Mouse (Mus musculus) lung, embryonic 15.5 days (tissue): ENCODE data around the gene Cbx7. TPM values are rescaled to one million over a fixed set of nuclear protein-coding genes. Genes with fewer than 3 reads are reported as not detected.
A peak's percentile ranks its signal among the peaks of the same experiment; 100 is the strongest.
"Not testable (repeated sequence)": the region's sequence is repeated elsewhere in the genome, so short reads cannot be mapped to it uniquely, and the experiment has no call there.

Experiments
- ATAC-seq: fragments of 200-750 bp; cut with Nextera tagmentation; 2 replicates; pipeline ENCODE4 v1.8.0; 2017; ENCODE audit warnings: moderate number of reproducible peaks, borderline replicate concordance; ENCODE audit not compliant: low FRiP score, low TSS enrichment; ENCODE audit errors: extremely low read depth
- H3K27ac ChIP-seq: fragments of 300-500 bp; sonication (generic); 2 replicates; pipeline ENCODE4 v1.5.1; 2015; ENCODE audit warnings: moderate library complexity, mild to moderate bottlenecking, inconsistent platforms
- H3K27me3 ChIP-seq: fragments of 300-500 bp; sonication (generic); 2 replicates; pipeline ENCODE4 v1.6.1; 2015; ENCODE audit warnings: inconsistent platforms
- H3K36me3 ChIP-seq: fragments of 300-500 bp; sonication (generic); 2 replicates; pipeline ENCODE4 v1.6.1; 2015; ENCODE audit warnings: inconsistent platforms
- H3K4me1 ChIP-seq: fragments of 300-500 bp; sonication (generic); 2 replicates; pipeline ENCODE4 v1.6.1; 2015; ENCODE audit warnings: inconsistent platforms
- H3K4me2 ChIP-seq: fragments of 300-500 bp; sonication (generic); 2 replicates; pipeline ENCODE4 v1.6.1; 2015; ENCODE audit warnings: inconsistent platforms, mild to moderate bottlenecking, moderate library complexity
- H3K4me3 ChIP-seq: fragments of 300-500 bp; sonication (generic); 2 replicates; pipeline ENCODE4 v1.5.1; 2015; ENCODE audit warnings: mild to moderate bottlenecking, inconsistent platforms
- H3K9ac ChIP-seq: fragments of 300-500 bp; sonication (generic); 2 replicates; pipeline ENCODE4 v1.6.1; 2015; ENCODE audit warnings: inconsistent platforms
- H3K9me3 ChIP-seq: fragments of 300-500 bp; sonication (generic); 2 replicates; pipeline ENCODE4 v1.6.1; 2016; ENCODE audit warnings: inconsistent platforms
- WGBS: fragments of 180-500 bp; shearing (Covaris S2); methylation state at CpG from one replicate; pipeline ENCODE4 v1.1.7; 2015; 5-methylcytosine and 5-hydroxymethylcytosine counted together
- polyA plus RNA-seq: library from polyadenylated mRNA; unstranded; fragments of >200 nt; fragmentation: Nextera tagmentation; extraction: Ambion mirVana; gene quantifications from 2 replicates; pipeline ENCODE4 v1.2.1, GENCODE M21; 2015

Cbx7 gene
- polyA plus RNA-seq, 1 experiment from 2014 or later, result 2.8 TPM

DNA sequence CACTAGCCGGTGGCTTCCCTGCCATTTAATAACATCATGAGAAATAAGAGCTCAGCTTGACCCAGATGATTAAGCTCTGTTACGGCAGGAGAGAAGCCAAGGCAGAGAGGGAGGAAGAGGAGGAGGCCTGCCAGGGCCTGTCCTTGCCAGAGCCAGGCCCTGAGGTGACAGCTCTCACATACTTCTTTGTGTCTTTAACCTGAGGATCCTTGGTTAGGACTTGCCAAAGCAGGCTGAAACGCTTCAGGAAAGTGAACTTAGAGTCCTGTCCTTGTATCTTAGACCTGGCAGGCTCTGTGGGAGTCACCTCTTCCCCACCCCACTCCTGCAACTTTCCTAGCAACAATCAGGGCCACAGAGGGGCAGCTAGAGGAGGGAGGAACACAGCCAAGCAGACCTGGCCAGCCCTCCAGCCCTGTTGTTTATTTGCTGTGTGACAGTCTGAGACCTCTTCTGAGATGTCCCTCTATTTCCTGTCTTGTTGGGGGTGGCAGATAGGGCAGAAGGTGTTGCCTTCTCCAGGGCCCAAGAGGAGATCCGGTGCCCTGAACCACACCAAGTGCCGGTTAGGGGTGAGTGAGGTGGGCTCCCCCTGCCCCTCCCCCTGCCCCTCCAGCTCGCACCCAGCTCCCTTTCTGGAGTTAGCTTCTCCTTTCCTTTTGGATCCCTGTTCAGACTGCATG is 71.0 kb downstream of the Cbx7 start:
- Histone ChIP-seq H3K27me3 (no peaks in the 10 kb centered on the region), H3K4me3 (no peak overlapping the region), H3K27ac (no peak overlapping the region), H3K4me1 (0 out of 2 replicates have a peak, but pooled peaks cover 7% of the 10 kb centered on the region), H3K9ac (no peak overlapping the region), H3K9me3 (no peaks in the 10 kb centered on the region), H3K36me3 (no peaks in the 10 kb centered on the region; the same call in 1 of the 2 replicates), H3K4me2 (no peak overlapping the region)
- ATAC-seq, result no peak
- WGBS, result 76% methylated on average over 6 of the region's 6 CpGs

GRCm38 (mm10) chr15:79898988-79899387 is 71.9 kb downstream of the Cbx7 start:
- Histone ChIP-seq H3K9me3 (no peaks in the 10 kb centered on the region), H3K4me2 (no peak overlapping the region), H3K9ac (no peak overlapping the region), H3K4me3 (no peak overlapping the region), H3K27ac (no peak overlapping the region), H3K27me3 (no peaks in the 10 kb centered on the region), H3K4me1 (0 out of 2 replicates have a peak, but pooled peaks cover 10% of the 10 kb centered on the region), H3K36me3 (no peaks in the 10 kb centered on the region; the same call in 1 of the 2 replicates)
- WGBS, result 71% methylated on average over 5 of the region's 5 CpGs
- no peak for ATAC-seq

DNA sequence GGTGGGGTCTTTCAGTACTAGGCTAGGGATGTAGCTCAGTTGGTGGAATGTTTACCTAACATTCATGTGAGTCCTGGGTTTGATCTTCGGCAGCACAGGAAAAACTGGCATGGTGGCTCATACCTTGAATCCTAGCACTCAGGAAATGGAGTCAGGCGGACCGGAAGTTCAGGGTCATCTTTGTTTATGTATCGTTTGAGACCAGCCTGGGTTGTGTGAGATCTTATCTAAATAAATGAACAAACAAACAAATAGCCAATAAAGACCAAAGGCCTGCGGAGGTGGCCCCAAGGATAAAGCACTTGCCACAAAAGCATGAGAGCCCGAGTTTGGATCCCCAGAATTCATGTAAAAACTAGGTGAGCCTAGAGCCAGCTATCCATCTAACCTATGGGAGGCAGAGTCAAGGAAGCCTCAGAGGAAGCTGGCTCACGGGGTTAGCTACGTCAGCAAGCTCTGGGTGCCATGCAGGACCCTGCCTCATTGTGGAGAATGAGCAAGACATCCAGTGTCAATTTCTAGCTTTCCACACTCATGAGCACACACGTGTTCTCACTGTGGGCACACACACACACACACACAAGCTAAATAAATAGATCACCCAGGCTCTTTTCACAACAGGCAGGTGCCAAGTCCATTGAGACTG is 74.7 kb downstream of the Cbx7 start:
- WGBS, result 59% methylated on average over 9 of the region's 9 CpGs
- Histone ChIP-seq H3K4me1 (peaks cover 13% of the 10 kb centered on the region; the same call in 1 of the 2 replicates), H3K9ac (no peak overlapping the region), H3K4me3 (no peak overlapping the region), H3K27ac (peak overlapping the region; percentile 48; the same call in 1 of the 2 replicates), H3K27me3 (no peaks in the 10 kb centered on the region), H3K4me2 (no peak overlapping the region), H3K9me3 (no peaks in the 10 kb centered on the region), H3K36me3 (no peaks in the 10 kb centered on the region; the same call in 1 of the 2 replicates)
- no peak for ATAC-seq

GRCm38 (mm10) chr15:79895221-79896079 is 75.5 kb downstream of the Cbx7 start:
- peak overlapping the region; percentile 48 for H3K27ac ChIP-seq

DNA sequence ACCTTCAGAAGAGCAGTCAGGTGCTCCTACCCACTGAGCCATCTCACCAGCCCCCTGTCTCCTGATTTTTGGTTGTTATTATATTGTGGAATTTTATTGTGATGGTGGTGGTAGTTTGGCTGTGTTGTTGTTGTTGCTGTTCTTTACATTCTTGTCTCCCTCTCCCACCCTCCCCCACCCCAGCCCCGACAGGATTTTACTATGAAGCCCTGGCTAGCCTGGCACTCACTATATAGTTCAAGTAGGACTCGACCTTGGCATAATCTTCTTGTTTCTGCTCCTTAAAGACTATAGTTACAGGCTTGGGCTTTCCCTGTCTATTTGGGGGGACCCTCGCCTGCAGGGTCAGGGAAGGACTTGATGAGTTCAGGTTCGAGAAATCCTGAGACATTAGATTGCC is 76.6 kb downstream of the Cbx7 start:
- Histone ChIP-seq H3K4me3 (no peak overlapping the region), H3K27me3 (no peaks in the 10 kb centered on the region), H3K4me2 (no peak overlapping the region), H3K9ac (no peak overlapping the region), H3K4me1 (peaks cover 13% of the 10 kb centered on the region; the same call in 1 of the 2 replicates), H3K9me3 (no peaks in the 10 kb centered on the region), H3K36me3 (no peaks in the 10 kb centered on the region; the same call in 1 of the 2 replicates), H3K27ac (0 out of 2 replicates have a peak overlapping the region, but pooled peaks have one; percentile 10)
- 76% methylated on average over 4 of the region's 4 CpGs for WGBS
- ATAC-seq, result no peak

More at GRCm38 (mm10) chr15:79895221-79896079, 75.5 kb downstream of the Cbx7 start:
- H3K36me3 ChIP-seq, H3K27me3 ChIP-seq, H3K4me3 ChIP-seq, H3K9me3 ChIP-seq, H3K4me2 ChIP-seq, ATAC-seq, H3K9ac ChIP-seq: not testable (repeated sequence)
- H3K4me1 ChIP-seq, result peaks cover 13% of the 10 kb centered on the region; the same call in 1 of the 2 replicates
- 73% methylated on average over 11 of the region's 23 CpGs for WGBS

DNA sequence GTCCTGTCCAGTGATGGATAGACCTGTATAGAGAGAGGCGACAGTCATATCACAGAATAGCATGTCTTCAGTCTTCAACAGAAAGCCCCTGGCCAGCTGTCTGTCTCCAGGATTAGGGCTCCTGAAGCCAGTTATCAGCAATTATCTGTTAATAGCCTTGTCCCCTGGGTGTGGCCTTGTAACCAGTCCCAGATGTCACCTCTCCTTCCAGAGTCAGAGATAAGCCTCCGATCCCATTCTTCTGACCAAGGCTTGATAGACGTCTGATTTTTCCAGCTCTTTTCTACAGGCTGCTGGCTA is 77.1 kb downstream of the Cbx7 start:
- Histone ChIP-seq H3K9ac (no peak overlapping the region), H3K27me3 (no peaks in the 10 kb centered on the region), H3K4me3 (0 out of 2 replicates have a peak overlapping the region, but pooled peaks have one; percentile 2), H3K9me3 (no peaks in the 10 kb centered on the region), H3K36me3 (no peaks in the 10 kb centered on the region; the same call in 1 of the 2 replicates), H3K4me1 (peaks cover 13% of the 10 kb centered on the region; the same call in 1 of the 2 replicates), H3K4me2 (peak overlapping the region; percentile 23; the same call in 1 of the 2 replicates), H3K27ac (no peak overlapping the region)
- no peak for ATAC-seq
- 47% methylated on average over 3 of the region's 3 CpGs for WGBS

- Histone ChIP-seq H3K9ac (peak overlapping the region; percentile 56; the same call in 1 of the 2 replicates), H3K27me3 (no peaks in the 10 kb centered on the region), H3K4me2 (peak overlapping the region; percentile 60), H3K27ac (0 out of 2 replicates have a peak overlapping the region, but pooled peaks have one; percentile 85), H3K4me3 (peak overlapping the region; percentile 53), H3K4me1 (peaks cover 13% of the 10 kb centered on the region; the same call in 1 of the 2 replicates), H3K36me3 (no peaks in the 10 kb centered on the region; the same call in 1 of the 2 replicates), H3K9me3 (no peaks in the 10 kb centered on the region)
- no peak for ATAC-seq
- 73% methylated on average over 15 of the region's 15 CpGs for WGBS
Measured at GRCm38 (mm10) chr15:79892995-79893823, 77.7 kb downstream of the Cbx7 start.

- peak overlapping the region; percentile 60 for H3K4me2 ChIP-seq
- peaks cover 13% of the 10 kb centered on the region; the same call in 1 of the 2 replicates for H3K4me1 ChIP-seq
- H3K27me3 ChIP-seq, result no peaks in the 10 kb centered on the region
- peak overlapping the region; percentile 56 for H3K9ac ChIP-seq
- ATAC-seq, result peak; percentile 79
- WGBS, result 1% methylated on average over 12 of the region's 12 CpGs
- H3K9me3 ChIP-seq, result no peaks in the 10 kb centered on the region
- no peaks in the 10 kb centered on the region for H3K36me3 ChIP-seq
- peak overlapping the region; percentile 53 for H3K4me3 ChIP-seq
- H3K27ac ChIP-seq, result peak overlapping the region; percentile 85
Measured at GRCm38 (mm10) chr15:79892213-79892541, 78.7 kb downstream of the Cbx7 start.

DNA sequence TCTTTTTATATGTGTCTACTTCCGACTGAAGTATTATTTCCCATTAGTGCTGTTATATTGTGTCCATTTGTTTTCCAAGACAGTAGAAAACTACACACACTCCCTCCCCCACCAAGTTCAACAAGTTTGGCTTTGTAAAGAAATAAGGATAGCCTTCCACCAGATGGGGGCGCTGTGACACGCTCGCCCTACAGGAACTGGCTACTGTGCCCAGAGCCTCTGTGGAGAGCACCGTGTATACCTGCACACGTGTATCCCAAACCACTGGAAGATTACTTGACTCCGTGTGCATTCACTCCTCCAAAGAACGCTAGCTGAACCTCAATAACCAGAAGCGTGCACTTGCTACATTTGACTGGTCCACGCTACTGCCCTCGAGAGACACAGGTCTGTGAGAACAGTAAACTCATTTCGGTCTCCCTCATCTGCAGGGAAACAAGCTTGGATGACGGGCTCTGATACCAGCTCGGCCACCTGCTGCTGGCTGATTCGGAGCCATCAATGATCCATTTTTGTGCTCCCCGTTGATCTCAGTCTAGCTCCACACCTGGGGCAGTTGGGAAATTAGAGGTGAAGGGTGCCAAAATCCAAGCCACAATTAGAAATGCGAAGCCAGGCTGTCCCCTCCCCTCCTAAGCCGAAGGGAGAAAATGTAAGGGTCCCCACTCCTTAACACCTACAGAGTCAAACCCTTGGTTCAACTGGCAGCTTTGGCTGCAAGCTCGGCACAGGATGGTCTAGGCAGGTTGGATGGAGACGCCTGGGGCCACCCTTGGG is 79.3 kb downstream of the Cbx7 start, which contains the start of gene Apobec3:
Gene Apobec3, plus strand, starts transcription at position 224 of the 777 bp plus-strand sequence.
- H3K27me3 ChIP-seq, result no peaks in the 10 kb centered on the region
- H3K27ac ChIP-seq, result peak within 1 kb of the TSS; percentile 85
- H3K36me3 ChIP-seq, result no peaks in the 10 kb centered on the region
- H3K9me3 ChIP-seq, result no peaks in the 10 kb centered on the region
- peak; percentile 50; the same call in 1 of the 2 replicates for ATAC-seq
- 3% methylated on average over 20 of the region's 20 CpGs for WGBS
- H3K4me2 ChIP-seq, result peak within 1 kb of the TSS; percentile 60
- peak within 1 kb of the TSS; percentile 56 for H3K9ac ChIP-seq
- peaks cover 13% of the 10 kb centered on the region; the same call in 1 of the 2 replicates for H3K4me1 ChIP-seq
- H3K4me3 ChIP-seq, result peak within 1 kb of the TSS; percentile 53

DNA sequence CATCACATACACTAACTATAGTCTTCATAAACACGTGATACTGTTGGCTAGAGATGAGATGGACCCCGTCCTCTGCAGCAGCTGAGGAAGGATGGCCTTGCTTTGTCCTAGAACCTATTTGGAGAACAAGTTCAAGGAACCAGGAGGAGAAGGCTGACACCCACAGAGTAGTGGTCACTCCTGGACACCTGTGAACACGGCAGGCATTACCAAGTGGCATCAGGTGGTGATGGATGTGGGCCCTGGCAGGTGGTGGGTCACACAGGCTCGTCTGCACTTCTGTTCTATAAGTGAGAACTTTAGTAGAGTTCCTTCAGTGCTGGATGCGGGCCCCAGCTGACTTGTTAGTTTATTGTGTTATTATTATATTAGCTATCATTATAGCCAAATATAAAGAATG is 86.1 kb downstream of the Cbx7 start:
- 60% methylated on average over 5 of the region's 5 CpGs for WGBS
- no peak overlapping the region for H3K4me2 ChIP-seq
- no peak overlapping the region for H3K9ac ChIP-seq
- H3K36me3 ChIP-seq, result no peaks in the 10 kb centered on the region
- H3K4me1 ChIP-seq, result peaks cover 15% of the 10 kb centered on the region
- no peaks in the 10 kb centered on the region for H3K9me3 ChIP-seq
- H3K27me3 ChIP-seq, result no peaks in the 10 kb centered on the region
- H3K27ac ChIP-seq, result no peak overlapping the region
- H3K4me3 ChIP-seq, result no peak overlapping the region
- ATAC-seq, result no peak
